Mouse (Mus musculus) heart, postnatal 4 days (tissue): ENCODE measurements around the gene Ntng1. TPM values are rescaled to one million over a fixed set of nuclear protein-coding genes. Genes with fewer than 3 reads are reported as not detected.
A peak's percentile ranks its signal among the peaks of the same experiment; 100 is the strongest.

ENCODE experiments used
- DNase-seq: peaks from one replicate; pipeline ENCODE4 v3.0.0; 2021
- total RNA-seq, 2 experiments: library from RNA; stranded (reverse); gene quantifications; 2 replicates each; pipeline ENCODE4 v1.2.3; 2021

The Ntng1 gene
- total RNA-seq, result under 1 TPM; 0.17 to 0.20 TPM

DNA sequence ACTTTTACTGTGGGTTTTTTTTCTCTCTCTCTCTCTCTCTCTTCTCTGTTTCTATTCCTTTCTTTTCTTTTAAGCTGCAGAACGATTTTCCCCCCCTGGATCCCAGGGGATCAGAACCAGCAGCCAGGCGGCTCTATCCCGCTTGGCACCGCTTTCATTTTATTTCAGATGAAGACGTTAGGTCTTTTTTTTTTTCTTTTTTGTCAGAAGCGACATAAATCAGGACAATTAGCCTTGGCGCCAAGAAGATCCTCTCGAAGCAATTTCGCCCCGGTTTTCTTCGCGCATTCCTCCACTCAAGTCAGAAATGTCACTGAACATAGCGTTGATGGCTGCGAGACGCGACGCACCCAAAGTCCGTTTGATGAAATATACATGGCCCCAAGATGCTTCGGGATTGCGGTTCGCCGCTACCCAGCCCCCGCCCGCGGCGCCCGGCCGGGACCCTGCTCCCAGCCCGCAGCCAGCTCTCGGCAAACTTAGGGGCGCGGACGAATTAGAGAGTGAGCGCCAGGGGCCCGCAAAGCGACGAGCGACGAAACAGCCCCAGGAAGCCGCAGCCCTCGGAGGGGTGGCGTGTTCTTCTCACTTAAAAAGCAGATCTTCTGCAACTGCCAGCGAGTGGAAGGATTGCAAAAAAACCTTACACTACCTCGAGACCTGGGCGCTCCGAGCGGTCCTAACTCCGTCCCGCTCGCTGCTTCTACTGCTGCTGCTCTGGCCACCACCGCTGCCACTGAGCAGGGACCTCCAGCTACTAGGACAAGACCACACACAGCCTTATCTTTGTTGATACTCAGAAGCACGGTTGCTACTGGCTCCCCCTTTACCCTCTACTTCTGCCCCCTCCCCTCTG, at the start of gene Ntng1:
Gene Ntng1, minus strand, starts transcription at position 806 of the 856 bp plus-strand sequence.
- DNase-seq, result peak; percentile 8

GRCm38 (mm10) chr3:110187401-110187948, 43.7 kb upstream of the Ntng1 start:
- DNase-seq, result no peak

GRCm38 (mm10) chr3:110149089-110149488, 5.3 kb upstream of the Ntng1 start:
- no peak for DNase-seq

- no peak for DNase-seq
These were observed 667 bp upstream of the Ntng1 start for GRCm38 (mm10) chr3:110144301-110145055.

DNA sequence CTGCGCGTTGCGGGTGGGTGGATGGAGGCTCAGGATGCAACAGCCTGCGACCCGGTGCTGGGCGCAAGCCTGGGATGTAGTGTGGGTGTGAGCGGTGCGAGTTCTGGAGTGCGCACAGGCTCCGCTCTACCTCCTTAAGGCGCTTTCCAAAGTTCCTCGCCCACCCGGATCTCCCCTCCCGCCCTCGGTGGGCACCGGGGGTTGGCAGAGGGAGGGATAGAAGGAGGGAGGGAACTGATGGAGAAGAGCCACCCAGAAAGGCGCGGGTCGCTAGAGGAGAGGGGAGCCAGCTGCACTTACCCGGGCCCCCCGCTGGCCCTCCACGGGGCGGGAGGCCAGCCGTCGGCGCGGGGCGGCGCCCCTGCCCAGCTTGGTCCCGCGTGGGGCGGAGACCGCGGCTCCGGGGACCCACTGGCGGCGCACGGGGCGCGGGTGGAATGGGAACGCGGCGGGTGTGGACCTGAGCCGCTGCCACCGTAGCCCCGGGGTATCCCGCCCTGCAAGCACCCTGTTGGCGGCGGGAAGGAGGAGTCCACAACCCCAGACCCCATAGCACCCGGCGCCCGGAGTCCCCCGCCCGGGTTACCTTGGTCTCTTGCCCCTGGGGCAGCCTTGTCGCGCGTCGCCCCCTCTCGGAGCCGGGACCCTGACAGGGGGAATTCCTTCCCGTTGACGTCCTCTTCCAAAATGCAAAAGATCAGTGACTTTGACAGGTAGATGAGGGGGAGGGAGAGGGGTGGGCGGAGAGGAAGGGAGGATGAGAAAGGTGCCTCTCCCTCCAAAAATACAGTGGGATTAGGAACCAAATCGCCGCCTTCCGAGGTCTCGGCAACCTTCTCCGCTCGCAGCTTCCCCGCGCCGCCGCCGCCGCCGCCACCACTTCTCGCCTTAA, 1.3 kb downstream of the Ntng1 start:
- DNase-seq, result peak; percentile 11

GRCm38 (mm10) chr3:110141351-110142302, 2.2 kb downstream of the Ntng1 start:
- DNase-seq, result peak; percentile 56

DNA sequence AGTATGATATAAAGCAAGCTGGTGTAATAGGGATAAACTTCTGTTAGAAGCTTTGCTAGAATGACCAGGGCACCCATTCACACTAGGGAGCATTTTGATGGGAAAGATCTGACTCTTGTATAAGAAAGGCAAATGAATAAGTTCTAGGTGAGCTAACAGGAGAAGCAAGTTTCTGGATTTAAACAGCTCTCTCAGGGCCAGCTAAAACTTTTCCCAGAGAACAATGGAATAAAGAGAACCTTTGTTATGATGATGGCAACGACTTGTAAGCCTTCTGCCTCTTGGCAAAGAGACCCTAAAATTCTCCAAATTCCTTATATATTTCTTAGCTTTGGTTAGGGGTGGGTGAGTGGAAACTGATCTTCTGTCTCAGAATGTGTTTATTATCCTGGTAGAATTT, 7.7 kb downstream of the Ntng1 start:
- DNase-seq, result no peak

DNA sequence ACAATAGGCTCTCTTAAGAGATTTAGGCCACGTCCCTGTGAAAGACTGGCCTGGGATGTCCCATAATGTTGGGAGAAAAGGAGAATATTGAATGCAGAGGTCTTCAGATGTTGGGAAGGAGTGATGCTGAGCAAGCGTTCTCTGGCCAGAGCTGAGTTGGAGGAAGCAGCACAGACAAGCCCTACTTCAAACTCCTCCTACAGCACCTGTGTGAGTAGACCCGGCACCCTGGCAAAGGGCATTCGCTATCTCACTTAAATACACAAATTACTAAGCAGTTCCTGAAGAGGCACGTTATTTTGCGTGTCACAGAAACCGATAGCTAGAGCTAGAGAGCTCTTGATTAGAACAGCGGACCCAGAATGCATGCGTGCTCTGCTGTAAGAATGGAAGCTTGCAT, 10.7 kb downstream of the Ntng1 start:
- DNase-seq, result no peak

DNA sequence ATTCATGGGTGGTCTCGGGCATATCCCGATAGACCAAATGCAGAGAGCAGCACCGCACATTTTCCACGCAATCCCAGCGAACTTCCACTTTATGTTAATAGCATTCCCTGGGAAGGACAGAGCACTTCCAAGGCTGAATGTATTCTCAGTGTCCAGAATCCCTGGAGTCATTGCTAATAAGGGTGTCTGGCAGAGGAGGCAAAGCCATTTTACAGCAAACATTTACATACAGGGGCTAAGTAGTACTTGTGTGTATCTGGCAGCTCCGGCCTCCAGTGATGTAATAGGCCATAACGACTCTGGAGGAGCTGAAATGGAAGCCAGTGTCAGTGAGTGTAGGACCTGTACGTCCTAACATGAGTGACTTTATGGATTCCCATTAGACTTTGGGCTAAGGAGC, 11.5 kb downstream of the Ntng1 start:
- no peak for DNase-seq

GRCm38 (mm10) chr3:110131043-110131891, 12.5 kb downstream of the Ntng1 start:
- DNase-seq, result no peak

- peak; percentile 8 for DNase-seq
These were observed 14.2 kb downstream of the Ntng1 start for GRCm38 (mm10) chr3:110129607-110130006.

- DNase-seq, result peak; percentile 5
These were observed 37.8 kb downstream of the Ntng1 start for GRCm38 (mm10) chr3:110105982-110106381.

DNA sequence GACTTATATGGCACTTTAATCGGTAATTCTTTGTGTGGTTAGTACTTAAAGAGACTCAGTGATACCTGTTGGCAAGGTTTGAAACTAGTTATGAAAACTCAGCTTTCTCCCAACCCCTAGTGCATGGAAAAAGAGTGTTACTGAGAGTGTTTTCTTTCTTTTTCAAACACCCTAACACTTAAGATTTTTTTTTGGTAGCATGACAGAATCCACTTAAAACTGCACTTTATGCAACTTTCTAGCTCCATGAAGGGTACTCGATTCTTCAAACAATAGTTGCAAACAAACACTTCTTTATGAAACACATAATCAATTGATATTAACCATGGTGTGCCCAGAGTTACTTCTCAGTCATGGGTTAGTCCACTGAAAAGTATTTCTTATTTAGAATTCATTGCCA, 49.4 kb downstream of the Ntng1 start:
- no peak for DNase-seq

- DNase-seq, result no peak
These were observed 49.8 kb downstream of the Ntng1 start for GRCm38 (mm10) chr3:110094003-110094402.

- DNase-seq, result no peak
These were observed 51.3 kb downstream of the Ntng1 start for GRCm38 (mm10) chr3:110092521-110092920.

- no peak for DNase-seq
These were observed 56.6 kb downstream of the Ntng1 start for GRCm38 (mm10) chr3:110087189-110087588.

DNA sequence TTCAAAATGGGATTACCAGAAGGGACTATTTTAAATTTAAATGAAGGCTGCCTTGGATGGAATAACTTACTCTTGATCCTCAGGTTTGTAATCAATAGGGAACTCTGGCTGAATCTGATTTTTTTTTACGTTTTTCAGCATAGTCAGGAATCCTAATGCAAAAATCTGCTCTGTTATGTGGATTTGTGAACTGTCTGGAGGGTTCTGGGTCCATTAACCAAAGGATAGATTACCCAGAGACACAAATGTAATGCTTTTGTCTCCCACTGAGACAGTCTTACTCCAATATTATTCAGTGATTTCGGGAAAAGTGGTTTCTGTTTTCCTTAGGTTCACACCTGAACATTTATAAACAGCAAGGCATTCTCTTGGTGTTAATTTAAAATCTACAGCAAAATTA, 58.5 kb downstream of the Ntng1 start:
- no peak for DNase-seq

- DNase-seq, result no peak
These were observed 79.0 kb downstream of the Ntng1 start for GRCm38 (mm10) chr3:110064709-110065256.

DNA sequence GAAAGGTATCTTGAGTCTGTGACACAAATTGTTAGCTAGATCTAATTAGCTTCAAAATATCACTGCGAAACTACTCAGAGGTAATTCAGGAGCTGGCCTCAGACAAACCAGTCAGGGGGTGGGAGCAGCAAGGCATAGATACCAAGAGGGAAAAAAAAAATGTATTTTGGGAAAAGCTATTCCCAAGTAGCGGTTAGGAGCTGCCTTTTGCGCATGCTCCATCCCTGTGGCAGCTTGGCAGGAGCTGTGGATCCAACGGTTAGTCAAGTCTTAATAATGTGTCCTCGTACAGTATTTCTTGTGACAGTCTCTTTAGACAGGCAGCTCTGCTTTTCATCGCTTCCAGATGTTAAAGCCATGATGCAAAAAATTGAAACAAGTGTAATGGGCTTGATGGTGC, 87.9 kb downstream of the Ntng1 start:
- no peak for DNase-seq

DNA sequence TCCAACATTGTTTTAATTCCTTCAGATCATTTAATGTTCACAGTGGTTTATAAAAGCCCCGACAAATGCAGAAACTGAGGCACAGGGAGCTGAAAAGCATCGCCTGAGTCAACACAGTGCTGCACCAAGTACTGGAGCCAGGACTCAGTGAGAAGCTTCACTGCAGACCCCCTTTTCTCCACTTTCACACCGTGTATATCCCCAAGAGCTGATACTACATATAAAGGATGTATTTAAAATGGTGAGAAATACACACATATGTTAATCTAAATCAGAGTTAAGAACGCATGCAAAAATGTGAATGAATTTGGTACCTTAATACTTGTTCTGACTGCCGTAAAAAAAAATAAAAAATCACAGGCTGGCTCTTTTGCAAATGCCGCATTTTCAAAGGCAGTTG, 88.4 kb downstream of the Ntng1 start:
- no peak for DNase-seq
